Mouse (Mus musculus) neural tube, embryonic 11.5 days (tissue): Measurements from ENCODE around the gene Pdlim1. TPM values are rescaled to one million over a fixed set of nuclear protein-coding genes. Genes with fewer than 3 reads are reported as not detected.
A peak's percentile ranks its signal among the peaks of the same experiment; 100 is the strongest.

Experiments used
- ATAC-seq: fragments of 200-750 bp; cut with Nextera tagmentation; 2 replicates; pipeline ENCODE4 v1.8.0; 2017; ENCODE audit warnings: moderate number of reproducible peaks, mild to moderate bottlenecking, moderate TSS enrichment, moderate library complexity; ENCODE audit not compliant: insufficient read depth, low FRiP score, low TSS enrichment
- DNase-seq: peaks from one replicate; pipeline ENCODE4 v3.0.0-alpha.2; 2015; ENCODE audit warnings: low spot score
- H3K27ac ChIP-seq: fragments of 300-500 bp; sonication (generic); 2 replicates; pipeline ENCODE4 v1.5.1; 2014; ENCODE audit warnings: low read depth, mild to moderate bottlenecking, low read length
- H3K27me3 ChIP-seq: fragments of 300-500 bp; sonication (generic); 2 replicates; pipeline ENCODE4 v1.6.1; 2014; ENCODE audit warnings: mild to moderate bottlenecking, low read length, mixed read lengths; ENCODE audit not compliant: control insufficient read depth, insufficient read depth
- H3K36me3 ChIP-seq: fragments of 300-500 bp; sonication (generic); 2 replicates; pipeline ENCODE4 v1.6.1; 2014; ENCODE audit warnings: mild to moderate bottlenecking, low read length, moderate library complexity, mixed read lengths; ENCODE audit not compliant: control insufficient read depth, insufficient read depth
- H3K4me1 ChIP-seq: fragments of 300-500 bp; sonication (generic); 2 replicates; pipeline ENCODE4 v1.6.1; 2014; ENCODE audit warnings: low read length, mixed read lengths; ENCODE audit not compliant: control insufficient read depth, insufficient read depth
- H3K4me2 ChIP-seq: fragments of 300-500 bp; sonication (generic); 2 replicates; pipeline ENCODE4 v1.6.1; 2014; ENCODE audit warnings: low read depth, mild to moderate bottlenecking, moderate library complexity
- H3K4me3 ChIP-seq: fragments of 300-500 bp; sonication (generic); 2 replicates; pipeline ENCODE4 v1.5.1; 2014; ENCODE audit warnings: low read depth, low read length
- H3K9ac ChIP-seq: fragments of 300-500 bp; sonication (generic); 2 replicates; pipeline ENCODE4 v1.6.1; 2014; ENCODE audit warnings: mild to moderate bottlenecking, low read length
- H3K9me3 ChIP-seq: fragments of 300-500 bp; sonication (generic); 2 replicates; pipeline ENCODE4 v1.6.1; 2016; ENCODE audit warnings: low read length; ENCODE audit not compliant: control insufficient read depth
- WGBS: fragments of 180-500 bp; shearing (Covaris S2); extraction: QIAGEN DNeasy Blood & Tissue Kit; methylation state at CpG from one replicate; pipeline ENCODE4 v1.1.7; 2014; 5-methylcytosine and 5-hydroxymethylcytosine counted together
- polyA plus RNA-seq: library from polyadenylated mRNA; unstranded; fragments of >200 nt; fragmentation: Nextera tagmentation; extraction: Ambion mirVana; gene quantifications from 2 replicates; pipeline ENCODE4 v1.2.1, GENCODE M21; 2014

The Pdlim1 gene
- 120 and 143 TPM in 2 replicates for polyA plus RNA-seq

GRCm38 (mm10) chr19:40271308-40271892 lies at the start of gene Pdlim1:
TSS of gene Pdlim1 (minus strand) at chr19:40271842.
- peak; percentile 86 for ATAC-seq
- Histone ChIP-seq H3K36me3 (no peaks in the 10 kb centered on the region), H3K4me1 (no peaks in the 10 kb centered on the region), H3K27ac (no peak within 1 kb of the TSS), H3K9me3 (no peaks in the 10 kb centered on the region), H3K4me3 (peak within 1 kb of the TSS; percentile 58), H3K27me3 (peaks cover 6% of the 10 kb centered on the region; the same call in 1 of the 2 replicates), H3K4me2 (peak within 1 kb of the TSS; percentile 94), H3K9ac (peak within 1 kb of the TSS; percentile 65)
- peak; percentile 86 for DNase-seq
- WGBS = under 1% methylated on average over 45 of the region's 54 CpGs

GRCm38 (mm10) chr19:40319199-40319598 lies 47.6 kb upstream of the Pdlim1 start:
- Histone ChIP-seq H3K4me1 (no peaks in the 10 kb centered on the region), H3K36me3 (no peaks in the 10 kb centered on the region), H3K27me3 (no peaks in the 10 kb centered on the region), H3K27ac (no peak overlapping the region), H3K4me2 (no peak overlapping the region), H3K4me3 (no peak overlapping the region), H3K9ac (no peak overlapping the region), H3K9me3 (no peaks in the 10 kb centered on the region)
- DNase-seq (no peak), ATAC-seq (no peak)
- 90% methylated on average over 3 of the region's 3 CpGs for WGBS

- ATAC-seq (no peak), DNase-seq (peak; percentile 27)
- no peak overlapping the region for H3K27ac ChIP-seq
- WGBS = 44% methylated on average over 6 of the region's 6 CpGs
- H3K4me3 ChIP-seq = no peak overlapping the region
- no peaks in the 10 kb centered on the region for H3K9me3 ChIP-seq
- no peaks in the 10 kb centered on the region for H3K36me3 ChIP-seq
- no peaks in the 10 kb centered on the region for H3K27me3 ChIP-seq
- H3K4me2 ChIP-seq = no peak overlapping the region
- no peak overlapping the region for H3K9ac ChIP-seq
- H3K4me1 ChIP-seq = no peaks in the 10 kb centered on the region
Observed at GRCm38 (mm10) chr19:40318511-40318910, 46.9 kb upstream of the Pdlim1 start.

- DNase-seq = no peak
- ATAC-seq = no peak
- no peaks in the 10 kb centered on the region for H3K36me3 ChIP-seq
- H3K4me3 ChIP-seq = no peak overlapping the region
- H3K4me2 ChIP-seq = no peak overlapping the region
- no peaks in the 10 kb centered on the region for H3K4me1 ChIP-seq
- 75% methylated on average over 4 of the region's 4 CpGs for WGBS
- H3K9me3 ChIP-seq = no peaks in the 10 kb centered on the region
- H3K27ac ChIP-seq = no peak overlapping the region
- no peaks in the 10 kb centered on the region for H3K27me3 ChIP-seq
- no peak overlapping the region for H3K9ac ChIP-seq
Observed at GRCm38 (mm10) chr19:40317001-40317400, 45.4 kb upstream of the Pdlim1 start.

GRCm38 (mm10) chr19:40314252-40314651 lies 42.6 kb upstream of the Pdlim1 start:
- WGBS = 94% methylated on average over 11 of the region's 11 CpGs
- no peak for ATAC-seq

GRCm38 (mm10) chr19:40311631-40312030 lies 40.0 kb upstream of the Pdlim1 start:
- Histone ChIP-seq H3K9me3 (no peaks in the 10 kb centered on the region), H3K4me1 (no peaks in the 10 kb centered on the region), H3K9ac (no peak overlapping the region), H3K27me3 (no peaks in the 10 kb centered on the region), H3K4me3 (no peak overlapping the region), H3K27ac (no peak overlapping the region), H3K4me2 (no peak overlapping the region), H3K36me3 (no peaks in the 10 kb centered on the region)
- WGBS = 96% methylated on average over 8 of the region's 8 CpGs
- no peak for ATAC-seq
- no peak for DNase-seq

More at GRCm38 (mm10) chr19:40314252-40314651, 42.6 kb upstream of the Pdlim1 start:
- H3K9ac ChIP-seq = no peak overlapping the region
- H3K9me3 ChIP-seq = no peaks in the 10 kb centered on the region
- no peak for DNase-seq
- H3K4me3 ChIP-seq = no peak overlapping the region
- H3K27me3 ChIP-seq = no peaks in the 10 kb centered on the region
- H3K36me3 ChIP-seq = no peaks in the 10 kb centered on the region
- no peak overlapping the region for H3K27ac ChIP-seq
- no peak overlapping the region for H3K4me2 ChIP-seq
- H3K4me1 ChIP-seq = no peaks in the 10 kb centered on the region

- 87% methylated on average over 15 of the region's 15 CpGs for WGBS
- Histone ChIP-seq H3K27me3 (no peaks in the 10 kb centered on the region), H3K9me3 (no peaks in the 10 kb centered on the region), H3K4me1 (no peaks in the 10 kb centered on the region), H3K36me3 (no peaks in the 10 kb centered on the region), H3K4me3 (no peak overlapping the region), H3K4me2 (no peak overlapping the region), H3K27ac (no peak overlapping the region), H3K9ac (no peak overlapping the region)
- DNase-seq = no peak
- ATAC-seq = no peak
Observed at GRCm38 (mm10) chr19:40310410-40311130, 38.9 kb upstream of the Pdlim1 start.

GRCm38 (mm10) chr19:40309911-40310310 lies 38.3 kb upstream of the Pdlim1 start:
- ATAC-seq (no peak), DNase-seq (no peak)
- Histone ChIP-seq H3K27ac (no peak overlapping the region), H3K9ac (no peak overlapping the region), H3K27me3 (no peaks in the 10 kb centered on the region), H3K9me3 (no peaks in the 10 kb centered on the region), H3K4me1 (no peaks in the 10 kb centered on the region), H3K4me2 (no peak overlapping the region), H3K36me3 (no peaks in the 10 kb centered on the region), H3K4me3 (no peak overlapping the region)
- 89% methylated on average over 12 of the region's 12 CpGs for WGBS

- Histone ChIP-seq H3K9ac (no peak overlapping the region), H3K27ac (no peak overlapping the region), H3K27me3 (no peaks in the 10 kb centered on the region), H3K9me3 (no peaks in the 10 kb centered on the region), H3K4me2 (no peak overlapping the region), H3K4me1 (no peaks in the 10 kb centered on the region), H3K36me3 (no peaks in the 10 kb centered on the region), H3K4me3 (no peak overlapping the region)
- no peak for ATAC-seq
- 91% methylated on average over 7 of the region's 7 CpGs for WGBS
- DNase-seq = no peak
Observed at GRCm38 (mm10) chr19:40307550-40307949, 35.9 kb upstream of the Pdlim1 start.
